Mouse (Mus musculus) heart, adult 2 months (tissue): ENCODE results near the gene Spink4. TPM values are rescaled to one million over a fixed set of nuclear protein-coding genes. Genes with fewer than 3 reads are reported as not detected.

ENCODE experiments used
- DNase-seq, 2 experiments: peaks; one replicate each; pipeline ENCODE4 v3.0.0; 2021
- H3K27ac ChIP-seq: fragments of 200-600 bp; 2 replicates; pipeline ENCODE4 v1.8.1; 2022
- H3K27me3 ChIP-seq: fragments of 200-500 bp; 2 replicates; pipeline ENCODE4 v1.6.1; 2012; ENCODE audit warnings: mild to moderate bottlenecking, low read length, inconsistent platforms, mixed read lengths; ENCODE audit not compliant: control insufficient read depth, insufficient read depth
- H3K36me3 ChIP-seq: fragments of 200-500 bp; 2 replicates; pipeline ENCODE4 v1.6.1; 2012; ENCODE audit warnings: low read length, inconsistent platforms; ENCODE audit not compliant: control insufficient read depth, insufficient read depth
- H3K4me1 ChIP-seq: fragments of 200-500 bp; 2 replicates; pipeline ENCODE4 v1.6.1; 2011; ENCODE audit warnings: low read length; ENCODE audit not compliant: control insufficient read depth, insufficient read depth
- H3K4me3 ChIP-seq: fragments of 200-600 bp; 2 replicates; pipeline ENCODE4 v1.8.1; 2022
- H3K79me2 ChIP-seq: fragments of 200-500 bp; replicated peaks from 2 replicates; pipeline ENCODE4 v1.6.1; 2012; ENCODE audit warnings: mild to moderate bottlenecking, inconsistent platforms, low read length, moderate library complexity, mixed read lengths; ENCODE audit not compliant: control insufficient read depth, insufficient read depth
- H3K9ac ChIP-seq: fragments of 200-500 bp; 2 replicates; pipeline ENCODE4 v1.6.1; 2012; ENCODE audit warnings: low read depth, mild to moderate bottlenecking, control low read depth, inconsistent platforms, low read length, mixed read lengths
- CTCF ChIP-seq: fragments of 200-600 bp; IDR thresholded peaks from 2 replicates; pipeline ENCODE4 v1.8.1; 2022; ENCODE audit warnings: antibody characterized with exemption, mild to moderate bottlenecking, moderate library complexity
- EP300 ChIP-seq: fragments of 200-500 bp; IDR thresholded peaks from 2 replicates; pipeline ENCODE4 v1.6.1; 2011; ENCODE audit warnings: low read depth, low read length, control low read depth; ENCODE audit not compliant: insufficient read depth
- POLR2A ChIP-seq: fragments of 200-500 bp; IDR thresholded peaks from 2 replicates; pipeline ENCODE4 v1.6.1; 2011; ENCODE audit warnings: mild to moderate bottlenecking, low read depth, low read length, control low read depth; ENCODE audit not compliant: insufficient read depth
- WGBS: fragments of 180-500 bp; shearing (Covaris S2); methylation state at CpG from one replicate; pipeline ENCODE4 v1.1.7; 2018; 5-methylcytosine and 5-hydroxymethylcytosine counted together
- intact Hi-C: fragments of 180-260 bp; cut with DNase I; formaldehyde crosslinking; loops from one replicate; pipeline ENCODE4 v1.15.1; 2025
- polyA plus RNA-seq: library from polyadenylated mRNA; depleted of rRNA; stranded (reverse); fragments of >200 nt; gene quantifications from 2 replicates; pipeline ENCODE4 v1.2.3, GENCODE M21; 2012
- total RNA-seq, 2 experiments: library from RNA; stranded (reverse); gene quantifications; 2 replicates each; pipeline ENCODE4 v1.2.3; 2021

Spink4 gene
- total and polyA plus RNA-seq, 3 experiments = 0.68 to 3.6 TPM; not detected in 1

DNA sequence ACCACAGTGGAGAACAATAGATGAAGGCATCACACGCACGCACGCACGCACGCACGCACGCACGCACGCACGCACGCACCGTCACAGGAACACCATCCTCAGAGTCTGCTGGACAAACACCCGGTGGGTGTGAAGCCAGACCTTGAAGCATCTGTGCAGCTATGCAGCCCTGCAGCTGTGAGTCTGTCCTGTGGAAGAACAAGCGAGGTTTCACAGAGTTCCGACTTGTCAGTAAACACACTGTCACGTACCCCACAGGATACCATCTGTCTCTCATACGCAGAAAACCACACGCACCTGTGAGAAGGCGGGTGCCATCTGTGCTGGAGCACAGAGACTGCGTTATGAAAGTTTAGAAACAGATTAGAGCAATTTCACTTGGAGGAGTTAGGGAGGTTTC is 44.0 kb upstream of the Spink4 start:
- no peak overlapping the region for H3K4me3 ChIP-seq
- WGBS = 89% methylated on average over 20 of the region's 20 CpGs
- TF ChIP-seq POLR2A (no peak), EP300 (no peak), CTCF (no peak)
- no peaks in the 10 kb centered on the region for H3K27me3 ChIP-seq
- no peaks in the 10 kb centered on the region for H3K79me2 ChIP-seq
- H3K27ac ChIP-seq = no peak overlapping the region
- intact Hi-C loops = no loop called here
- DNase-seq = peak in 1 of 2 experiments; percentile 16
- H3K36me3 ChIP-seq = no peaks in the 10 kb centered on the region
- no peak overlapping the region for H3K9ac ChIP-seq
- peaks cover 14% of the 10 kb centered on the region for H3K4me1 ChIP-seq

DNA sequence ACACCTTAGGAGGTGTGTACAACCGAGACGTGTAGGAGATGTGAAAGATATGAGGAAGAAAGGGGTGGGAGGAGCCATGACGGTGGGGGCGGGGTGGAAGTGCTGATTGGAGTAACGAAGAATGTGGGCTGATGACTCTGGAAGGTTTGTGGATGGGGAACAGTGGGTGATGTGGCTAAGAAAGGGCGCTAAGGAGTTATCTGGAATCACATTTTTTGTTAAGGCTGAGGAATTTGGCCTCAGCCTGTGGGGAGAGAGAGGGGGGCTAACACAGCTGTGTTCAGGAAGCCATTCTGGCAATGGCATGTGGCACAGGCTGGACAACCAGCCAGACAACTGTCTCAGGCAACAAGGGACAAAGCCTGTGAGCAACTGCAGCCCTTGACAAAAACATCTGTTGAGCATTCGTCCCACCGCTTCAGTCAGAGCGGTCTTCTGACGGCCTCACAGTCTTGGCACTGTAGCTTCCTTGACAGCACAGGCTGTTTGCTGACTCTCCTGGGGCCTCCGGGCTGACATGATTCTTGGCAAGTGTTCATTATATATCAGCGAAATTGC is 43.0 kb upstream of the Spink4 start:
- H3K27me3 ChIP-seq = no peaks in the 10 kb centered on the region
- peak; percentile 88 for TF ChIP-seq EP300
- TF ChIP-seq POLR2A = no peak
- peak; percentile 68 to 85 for DNase-seq
- intact Hi-C loops = no loop called here
- 13% methylated on average over 12 of the region's 12 CpGs for WGBS
- H3K9ac ChIP-seq = no peak overlapping the region
- peak overlapping the region; percentile 49 for H3K27ac ChIP-seq
- H3K4me1 ChIP-seq = peaks cover 14% of the 10 kb centered on the region
- H3K4me3 ChIP-seq = peak overlapping the region; percentile 30
- no peaks in the 10 kb centered on the region for H3K79me2 ChIP-seq
- H3K36me3 ChIP-seq = no peaks in the 10 kb centered on the region

DNA sequence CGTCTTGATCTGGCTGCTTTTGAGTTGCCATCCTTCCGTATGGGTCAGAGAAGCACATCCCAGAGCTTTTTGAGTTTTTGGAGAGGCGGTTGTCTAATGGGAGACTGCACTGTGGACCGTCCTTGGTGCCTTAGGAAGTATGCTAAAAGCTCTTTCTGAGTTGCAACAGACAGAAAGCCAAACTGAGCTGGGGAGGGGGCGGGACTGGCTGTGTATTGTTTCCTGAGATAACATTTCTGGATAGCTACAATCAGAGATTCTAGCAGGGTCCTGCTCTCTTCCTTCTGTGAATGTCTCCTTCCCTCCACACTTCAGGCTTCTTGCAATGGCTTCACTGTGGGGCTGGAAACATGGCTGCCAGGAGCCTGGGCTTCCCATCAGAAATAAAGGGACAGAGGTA is 42.3 kb upstream of the Spink4 start:
- Histone ChIP-seq H3K27me3 (no peaks in the 10 kb centered on the region), H3K36me3 (no peaks in the 10 kb centered on the region), H3K4me1 (peaks cover 14% of the 10 kb centered on the region), H3K4me3 (no peak overlapping the region), H3K27ac (peak overlapping the region; percentile 49; the same call in 1 of the 2 replicates), H3K9ac (no peak overlapping the region), H3K79me2 (no peaks in the 10 kb centered on the region)
- intact Hi-C loops = no loop called here
- no peak for TF ChIP-seq CTCF
- TF ChIP-seq EP300 = no peak
- TF ChIP-seq POLR2A = no peak
- DNase-seq = no peak
- 43% methylated on average over 5 of the region's 5 CpGs for WGBS

DNA sequence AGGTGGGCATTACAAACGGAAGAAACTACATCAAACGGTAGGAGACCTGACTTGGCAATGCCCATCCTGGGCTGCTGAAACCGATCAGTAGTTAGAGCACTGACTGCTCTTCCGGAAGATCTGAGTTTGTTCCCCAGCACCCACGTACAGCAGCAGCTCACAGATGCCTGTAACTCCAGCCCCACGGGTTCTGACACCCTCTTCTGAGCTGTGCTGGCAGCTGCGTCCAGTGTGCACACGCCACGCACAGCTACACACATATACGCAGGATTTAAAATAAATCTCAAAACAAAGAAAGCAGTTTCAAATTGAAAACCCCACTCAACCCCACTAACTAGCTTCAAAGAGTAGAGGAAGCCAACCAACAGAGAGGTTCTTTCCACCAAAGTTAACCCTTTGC is 36.7 kb upstream of the Spink4 start:
- H3K27me3 ChIP-seq = no peaks in the 10 kb centered on the region
- H3K9ac ChIP-seq = no peak overlapping the region
- DNase-seq = no peak
- no peaks in the 10 kb centered on the region for H3K79me2 ChIP-seq
- no peaks in the 10 kb centered on the region for H3K36me3 ChIP-seq
- TF ChIP-seq EP300 = no peak
- no peak for TF ChIP-seq POLR2A
- no peak overlapping the region for H3K4me3 ChIP-seq
- H3K27ac ChIP-seq = no peak overlapping the region
- WGBS = 84% methylated on average over 10 of the region's 10 CpGs
- intact Hi-C loops = no loop called here
- H3K4me1 ChIP-seq = no peaks in the 10 kb centered on the region

DNA sequence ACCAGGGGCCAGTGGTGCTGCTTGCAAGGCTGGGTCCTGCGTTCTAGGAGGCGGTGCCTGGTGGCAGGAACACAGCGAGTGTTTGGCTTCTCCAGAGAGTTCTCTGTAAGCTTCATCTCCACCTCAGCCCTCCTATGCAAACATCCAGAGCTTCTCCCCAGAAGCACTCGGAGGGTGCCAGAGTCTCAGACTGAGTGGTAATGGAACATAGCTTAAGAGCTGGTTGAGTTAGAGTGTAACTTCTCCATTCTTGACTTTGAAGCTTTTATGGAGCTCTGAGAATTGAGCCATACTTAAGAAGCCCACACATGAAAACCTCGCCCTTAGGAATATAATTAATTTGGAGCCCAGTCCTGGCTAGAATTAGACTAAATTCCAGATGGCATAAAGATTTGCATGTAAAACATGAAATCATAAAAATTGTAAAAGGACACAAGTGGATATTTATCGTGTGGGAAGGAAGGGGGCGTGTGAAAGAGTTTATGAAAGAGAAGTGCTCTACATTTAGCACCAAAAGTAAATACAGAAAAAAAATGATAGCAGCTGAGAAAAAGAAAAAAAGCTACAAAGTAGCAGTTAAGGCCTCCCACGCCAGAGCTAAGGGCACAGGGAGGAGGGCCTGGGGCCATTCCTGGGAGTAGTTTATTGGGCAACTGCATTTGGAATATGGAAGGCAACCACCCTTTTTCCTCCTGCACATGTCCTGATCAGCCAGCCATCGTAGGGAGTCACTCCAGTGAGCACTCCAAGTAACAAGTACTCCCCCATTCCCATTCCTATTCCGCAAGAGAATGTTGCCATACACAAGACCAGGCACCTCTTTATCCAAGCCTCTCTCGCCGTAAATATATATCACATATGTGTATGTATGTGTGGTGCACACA is 35.3 kb upstream of the Spink4 start:
- H3K4me3 ChIP-seq = no peak overlapping the region
- no peaks in the 10 kb centered on the region for H3K79me2 ChIP-seq
- H3K4me1 ChIP-seq = no peaks in the 10 kb centered on the region
- no peak for TF ChIP-seq CTCF
- no peak for TF ChIP-seq EP300
- TF ChIP-seq POLR2A = no peak
- 84% methylated on average over 12 of the region's 12 CpGs for WGBS
- intact Hi-C loops = no loop called here
- DNase-seq = peak in 1 of 2 experiments; percentile 25
- H3K36me3 ChIP-seq = no peaks in the 10 kb centered on the region
- H3K27ac ChIP-seq = peak overlapping the region; percentile 36
- no peak overlapping the region for H3K9ac ChIP-seq
- no peaks in the 10 kb centered on the region for H3K27me3 ChIP-seq

DNA sequence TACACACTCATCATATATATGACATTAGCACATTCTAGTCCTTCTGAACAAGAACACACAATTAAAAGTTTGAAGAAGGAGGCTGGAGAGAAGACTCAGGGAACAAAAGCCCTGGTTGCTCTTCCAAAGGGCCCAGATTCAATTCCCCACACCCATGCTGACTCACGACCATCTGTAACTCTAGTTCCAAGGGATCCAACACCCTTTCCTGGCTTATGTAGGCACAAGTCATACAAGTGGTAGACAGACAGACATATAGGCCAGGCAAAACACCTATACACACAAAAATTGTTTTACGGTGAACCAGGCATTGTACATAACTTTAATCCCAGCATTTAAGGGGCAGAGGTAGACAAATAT is 34.7 kb upstream of the Spink4 start:
- peak in 1 of 2 experiments; percentile 43 for DNase-seq
- Histone ChIP-seq H3K79me2 (no peaks in the 10 kb centered on the region), H3K4me3 (no peak overlapping the region), H3K36me3 (no peaks in the 10 kb centered on the region), H3K27me3 (no peaks in the 10 kb centered on the region), H3K4me1 (no peaks in the 10 kb centered on the region), H3K27ac (peak overlapping the region; percentile 36), H3K9ac (no peak overlapping the region)
- intact Hi-C loops = no loop called here
- WGBS = 70% methylated on average over 2 of the region's 2 CpGs
- TF ChIP-seq POLR2A (no peak), CTCF (no peak), EP300 (no peak)
